Mouse (Mus musculus): ENCODE data around the gene Trip4. TPM values are rescaled to one million over a fixed set of nuclear protein-coding genes. Genes with fewer than 3 reads are reported as not detected.
"Not testable (repeated sequence)": the region's sequence is repeated elsewhere in the genome, so short reads cannot be mapped to it uniquely, and the experiment has no call there.

The Trip4 gene
- total RNA-seq, 2 experiments from 2014 or later: 28.0 to 32.3 TPM

GRCm38 (mm10) chr9:65793506-65793905 lies 115.1 kb downstream of the Trip4 start:
- DNase-seq: no peak

GRCm38 (mm10) chr9:65793086-65793485 lies 115.5 kb downstream of the Trip4 start:
- DNase-seq: no peak

- DNase-seq: no peak
Measured at GRCm38 (mm10) chr9:65791846-65792245, 116.7 kb downstream of the Trip4 start.

GRCm38 (mm10) chr9:65791106-65791505 lies 117.5 kb downstream of the Trip4 start:
- no peak for DNase-seq

GRCm38 (mm10) chr9:65789788-65790187 lies 118.8 kb downstream of the Trip4 start:
- DNase-seq: no peak

- DNase-seq: no peak
Measured at GRCm38 (mm10) chr9:65788556-65788955, 120.0 kb downstream of the Trip4 start.

GRCm38 (mm10) chr9:65787829-65788344 lies 120.7 kb downstream of the Trip4 start:
- DNase-seq: no peak

GRCm38 (mm10) chr9:65786885-65787787 lies 121.5 kb downstream of the Trip4 start:
- peak; percentile 52 for DNase-seq

GRCm38 (mm10) chr9:65785772-65786368 lies 122.7 kb downstream of the Trip4 start:
- no peak for DNase-seq

GRCm38 (mm10) chr9:65779619-65780018 lies 129.0 kb downstream of the Trip4 start:
- not testable (repeated sequence) for DNase-seq

Other genes starting within 250 kb of the Trip4 start
- gene Oaz2, start 240.8 kb downstream of the Trip4 start, total RNA-seq (2021): 100 to 1,000 TPM; 148 to 194 TPM
- 10 to 100 TPM; 30.4 to 36.1 TPM for gene Zfp609, start 81.2 kb downstream of the Trip4 start, total RNA-seq (2021)
- 10 to 100 TPM; 18.0 to 21.8 TPM for gene Pclaf, start 18.6 kb downstream of the Trip4 start, total RNA-seq (2021)
- gene Csnk1g1, start 130 bp upstream of the Trip4 start, total RNA-seq (2021): 10 to 100 TPM; 15.7 to 24.2 TPM
- gene Ppib, start 151.4 kb upstream of the Trip4 start, total RNA-seq (2021): 100 to 1,000 TPM; 364 to 402 TPM
- 1 to 10 TPM in 1 of 2 experiments, under 1 TPM in 1; 0.66 to 1.9 TPM for gene Snx22, start 160.9 kb upstream of the Trip4 start, total RNA-seq (2021)
- gene Snx1, start 217.8 kb upstream of the Trip4 start, total RNA-seq (2021): 10 to 100 TPM; 72.3 to 81.3 TPM
- gene Ciao2a, start 217.8 kb upstream of the Trip4 start, total RNA-seq (2021): 10 to 100 TPM; 89.9 to 97.4 TPM
- 10 to 100 TPM in 1 of 2 experiments, 1 to 10 TPM in 1; 8.3 to 12.4 TPM for gene Dapk2, start 249.4 kb upstream of the Trip4 start, total RNA-seq (2021)

Measured in adrenal gland, postnatal 10 days (tissue).